Mouse (Mus musculus): ENCODE measurements around the gene Asic4.

Gene Asic4

DNA sequence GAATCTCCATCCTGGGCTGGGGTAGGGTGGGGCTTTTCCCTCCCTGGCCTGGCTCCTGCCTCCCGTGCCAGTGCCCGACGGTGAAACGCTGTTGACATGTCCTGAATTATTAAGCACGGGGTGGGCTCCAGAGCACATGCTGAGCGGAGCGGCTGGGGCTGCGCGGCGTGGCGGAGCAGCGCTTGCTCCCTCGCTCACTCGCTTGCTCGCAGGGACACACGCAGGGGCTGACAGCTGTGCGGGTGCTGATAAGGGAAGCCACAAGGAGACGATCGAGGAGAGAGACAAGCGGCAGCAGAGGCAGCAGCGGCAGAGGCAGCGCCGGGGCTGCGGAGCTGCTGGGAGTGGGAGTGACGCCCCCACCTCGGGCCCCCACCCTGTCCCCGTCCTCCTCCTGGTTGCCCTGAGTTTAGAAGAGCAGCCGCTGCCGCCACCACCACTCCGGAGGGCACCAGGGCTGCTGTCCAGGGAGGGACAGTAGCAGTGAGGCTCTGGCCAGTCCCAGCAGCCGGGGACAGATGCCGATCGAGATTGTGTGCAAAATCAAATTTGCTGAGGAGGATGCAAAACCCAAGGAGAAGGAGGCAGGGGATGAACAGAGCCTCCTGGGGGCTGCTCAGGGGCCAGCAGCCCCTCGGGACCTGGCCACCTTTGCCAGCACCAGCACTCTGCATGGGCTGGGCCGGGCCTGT is at the start of gene Asic4:
Gene Asic4, plus strand, starts transcription at position 123 of the 692 bp plus-strand sequence.
- in situ Hi-C loops (cut with MboI, MseI): no loop called here

DNA sequence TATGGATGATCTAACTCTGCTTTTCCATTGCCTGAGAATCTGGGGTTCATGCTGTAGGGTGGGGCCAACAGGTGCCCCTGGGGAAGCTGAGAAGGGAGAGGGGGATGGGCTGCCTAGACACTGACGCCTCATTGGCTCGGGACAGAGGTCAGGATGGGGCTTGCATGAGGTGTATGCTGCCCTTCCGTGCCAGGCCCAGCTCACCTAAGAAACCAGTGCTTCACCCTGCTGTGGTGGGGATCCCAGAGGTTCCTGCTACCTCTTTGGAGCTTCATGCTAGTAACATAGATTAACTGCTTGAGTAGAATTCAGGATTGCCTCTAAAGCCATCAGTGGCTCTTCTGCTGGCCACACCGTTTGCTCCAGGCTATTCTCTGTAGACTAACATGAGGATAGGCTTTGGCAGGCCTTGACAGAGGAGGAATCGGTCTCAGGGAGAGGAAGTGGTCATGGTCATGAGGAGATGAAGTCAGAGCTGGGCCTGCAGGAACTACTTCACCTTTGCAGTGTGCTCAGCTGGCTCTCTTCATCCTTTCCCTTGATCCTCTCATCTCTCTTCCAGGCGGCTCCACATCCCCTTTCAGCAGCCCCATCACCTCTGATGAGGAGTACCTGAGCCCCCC is 49.6 kb upstream of the Asic4 start:
- in situ Hi-C loops (cut with MboI, MseI): no loop called here

DNA sequence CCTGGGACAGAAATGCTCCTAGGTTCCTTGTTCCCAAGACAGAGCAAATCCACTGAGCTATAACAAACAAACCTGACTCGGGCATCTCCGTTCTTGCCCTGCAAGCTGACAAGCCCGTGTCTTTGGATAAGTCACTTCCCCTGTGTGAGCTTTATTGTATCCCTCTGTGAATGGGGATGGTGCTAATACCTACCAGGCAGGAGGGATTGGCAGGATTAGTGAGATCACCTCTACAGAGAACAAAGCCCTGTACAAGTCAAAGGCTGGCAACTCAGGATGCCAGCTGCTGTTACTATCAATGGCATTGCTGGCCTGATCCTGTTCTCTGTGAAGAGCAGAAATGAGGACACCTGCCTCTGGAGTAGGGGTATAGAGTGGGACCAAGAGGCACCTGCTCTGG is 44.7 kb upstream of the Asic4 start:
- in situ Hi-C loops (cut with MboI, MseI): no loop called here

DNA sequence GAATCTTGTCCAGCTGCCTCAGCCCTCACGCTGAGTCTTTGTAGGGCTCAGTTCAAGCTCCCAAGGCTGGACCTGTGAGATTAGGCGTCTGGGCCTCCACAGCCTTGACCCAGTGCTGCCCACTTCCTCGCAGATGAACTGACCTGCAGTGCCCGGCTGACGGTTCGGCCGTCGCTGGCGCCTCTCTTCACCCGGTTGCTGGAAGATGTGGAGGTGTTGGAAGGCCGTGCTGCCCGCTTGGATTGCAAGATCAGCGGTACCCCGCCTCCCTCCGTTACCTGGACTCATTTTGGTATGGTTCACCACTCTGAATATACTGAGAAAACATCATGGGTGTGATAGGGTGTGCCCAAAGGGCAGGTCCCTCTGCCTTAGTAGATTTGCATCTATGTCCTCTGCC is 44.1 kb upstream of the Asic4 start:
- in situ Hi-C loops (cut with MboI, MseI): no loop called here

DNA sequence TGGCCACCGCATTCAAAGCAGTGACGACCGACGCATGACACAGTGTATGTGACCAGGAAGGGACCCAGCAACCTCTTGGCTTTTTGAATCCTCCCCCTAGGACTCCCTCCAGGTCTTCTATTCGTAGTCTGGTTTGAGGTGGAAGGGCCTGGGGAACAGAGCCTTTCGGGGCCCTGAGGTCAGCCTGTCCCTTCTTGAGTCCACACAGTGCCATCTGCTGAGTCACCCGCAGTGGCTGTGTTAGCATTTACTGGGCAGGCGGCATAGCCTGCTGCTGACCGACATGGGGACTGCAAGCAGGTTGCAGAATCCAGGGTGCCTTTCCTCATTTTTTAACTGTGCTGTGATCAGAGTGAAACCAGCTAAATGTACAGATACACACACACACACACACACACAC is 43.2 kb upstream of the Asic4 start:
- in situ Hi-C loops (cut with MboI, MseI): no loop called here

DNA sequence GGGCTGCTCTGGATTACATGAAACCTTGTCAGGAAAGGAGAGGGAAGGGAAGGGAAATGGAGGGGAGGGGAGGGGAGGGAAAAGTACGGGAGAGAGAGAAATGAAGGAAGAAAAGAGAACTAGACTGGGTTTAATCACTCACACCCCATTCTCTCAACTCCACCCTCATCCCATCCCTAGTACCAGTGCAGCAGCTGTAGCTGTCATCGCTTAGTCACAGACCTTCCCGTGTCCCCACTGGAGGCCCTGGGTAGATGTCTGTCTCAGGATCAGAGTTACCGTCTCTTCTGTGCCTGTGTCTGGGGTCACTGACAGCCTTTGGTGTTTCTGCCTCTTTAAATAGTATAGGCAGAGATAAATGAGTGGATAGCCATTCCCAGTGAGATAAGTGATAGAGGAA is 42.0 kb upstream of the Asic4 start:
- in situ Hi-C loops (cut with MboI, MseI): no loop called here

DNA sequence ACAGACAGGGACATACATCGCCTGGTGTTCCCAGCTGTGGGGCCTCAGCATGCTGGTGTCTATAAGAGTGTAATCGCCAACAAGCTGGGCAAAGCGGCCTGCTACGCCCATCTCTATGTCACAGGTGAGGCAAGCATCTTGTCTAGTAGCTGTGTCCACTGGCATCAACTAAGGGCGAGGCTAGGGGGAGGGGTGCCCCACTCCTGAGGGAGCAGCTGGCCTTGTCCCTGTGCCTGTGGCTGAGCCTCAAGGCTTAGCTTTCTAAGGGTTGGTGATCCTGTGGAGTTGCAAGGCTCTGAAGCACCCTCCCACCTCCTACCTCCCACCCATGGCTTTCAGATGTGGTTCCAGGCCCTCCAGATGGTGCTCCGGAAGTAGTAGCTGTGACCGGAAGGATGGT is 40.3 kb upstream of the Asic4 start:
- in situ Hi-C loops (cut with MboI, MseI): no loop called here

DNA sequence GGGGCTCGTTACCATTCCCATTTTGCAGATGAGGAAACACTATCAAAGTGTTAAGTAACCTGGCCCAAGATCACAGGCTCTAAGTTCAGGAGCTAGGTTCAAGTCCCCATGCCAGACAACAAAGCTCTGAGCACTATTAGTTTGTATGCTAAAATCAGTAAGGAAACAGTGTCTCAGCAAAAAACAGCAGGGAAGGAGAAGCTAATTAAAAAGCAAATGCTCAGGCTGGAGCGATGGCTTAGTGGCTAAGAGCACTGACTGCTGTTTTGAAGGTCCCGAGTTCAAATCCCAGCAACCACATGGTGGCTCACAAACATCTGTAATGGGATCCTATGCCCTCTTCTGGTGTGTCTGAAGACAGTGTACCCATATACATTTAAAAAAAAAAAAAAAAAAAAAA is 38.0 kb upstream of the Asic4 start:
- in situ Hi-C loops (cut with MboI, MseI): no loop called here

DNA sequence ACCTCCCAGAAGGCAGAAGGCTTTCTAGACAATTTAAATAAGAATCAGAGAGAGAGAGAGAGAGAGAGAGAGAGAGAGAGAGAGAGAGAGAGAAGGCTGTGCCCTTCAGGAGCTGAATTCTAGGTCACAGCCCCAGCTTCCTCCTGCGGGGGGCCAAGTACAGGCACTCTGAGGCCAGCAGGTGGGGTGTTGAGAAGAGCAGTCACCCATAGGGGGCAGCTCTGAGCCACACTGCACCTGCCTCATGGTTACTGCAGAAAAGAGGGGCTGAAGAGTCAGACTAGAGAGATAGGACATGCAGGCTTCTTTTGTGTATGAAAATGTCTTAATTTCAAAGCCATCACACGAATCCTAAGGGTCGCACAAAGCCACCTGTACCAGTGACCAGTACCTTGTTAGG is 36.5 kb upstream of the Asic4 start:
- in situ Hi-C loops (cut with MboI, MseI): no loop called here

DNA sequence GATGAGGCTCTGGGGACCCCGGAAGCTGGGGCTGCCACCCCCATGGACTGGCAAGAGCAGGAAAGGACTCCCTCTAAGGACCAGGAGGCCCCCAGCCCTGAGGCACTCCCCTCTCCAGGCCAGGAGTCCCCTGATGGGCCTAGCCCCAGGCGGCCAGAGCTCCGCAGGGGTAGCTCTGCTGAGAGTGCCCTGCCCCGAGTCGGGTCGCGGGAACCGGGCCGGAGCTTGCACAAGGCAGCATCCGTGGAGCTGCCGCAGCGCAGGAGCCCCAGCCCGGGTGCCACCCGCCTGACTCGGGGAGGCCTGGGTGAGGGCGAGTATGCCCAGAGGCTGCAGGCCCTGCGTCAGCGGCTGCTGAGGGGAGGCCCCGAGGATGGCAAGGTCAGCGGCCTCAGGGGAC is 28.4 kb upstream of the Asic4 start:
- in situ Hi-C loops (cut with MboI, MseI): no loop called here

DNA sequence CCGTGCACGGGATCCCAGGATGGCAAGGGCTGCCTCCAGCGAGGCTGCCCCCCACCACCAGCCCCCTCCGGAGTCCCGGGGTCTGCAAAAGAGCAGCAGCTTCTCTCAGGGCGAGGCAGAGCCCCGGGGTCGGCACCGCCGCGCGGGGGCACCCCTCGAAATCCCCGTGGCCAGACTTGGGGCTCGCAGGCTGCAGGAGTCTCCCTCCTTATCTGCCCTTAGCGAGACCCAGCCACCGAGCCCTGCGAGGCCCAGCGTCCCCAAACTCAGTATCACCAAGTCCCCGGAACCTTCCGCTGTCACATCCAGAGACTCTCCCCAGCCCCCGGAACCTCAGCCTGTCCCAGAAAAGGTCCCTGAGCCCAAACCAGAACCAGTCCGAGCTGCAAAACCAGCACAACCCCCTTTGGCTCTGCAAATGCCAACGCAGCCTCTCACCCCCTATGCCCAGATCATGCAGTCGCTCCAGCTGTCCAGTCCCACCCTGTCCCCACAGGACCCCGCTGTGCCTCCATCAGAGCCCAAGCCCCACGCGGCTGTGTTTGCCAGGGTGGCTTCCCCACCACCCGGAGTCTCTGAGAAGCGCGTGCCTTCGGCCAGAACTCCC is 27.9 kb upstream of the Asic4 start:
- in situ Hi-C loops (cut with MboI, MseI): no loop called here

DNA sequence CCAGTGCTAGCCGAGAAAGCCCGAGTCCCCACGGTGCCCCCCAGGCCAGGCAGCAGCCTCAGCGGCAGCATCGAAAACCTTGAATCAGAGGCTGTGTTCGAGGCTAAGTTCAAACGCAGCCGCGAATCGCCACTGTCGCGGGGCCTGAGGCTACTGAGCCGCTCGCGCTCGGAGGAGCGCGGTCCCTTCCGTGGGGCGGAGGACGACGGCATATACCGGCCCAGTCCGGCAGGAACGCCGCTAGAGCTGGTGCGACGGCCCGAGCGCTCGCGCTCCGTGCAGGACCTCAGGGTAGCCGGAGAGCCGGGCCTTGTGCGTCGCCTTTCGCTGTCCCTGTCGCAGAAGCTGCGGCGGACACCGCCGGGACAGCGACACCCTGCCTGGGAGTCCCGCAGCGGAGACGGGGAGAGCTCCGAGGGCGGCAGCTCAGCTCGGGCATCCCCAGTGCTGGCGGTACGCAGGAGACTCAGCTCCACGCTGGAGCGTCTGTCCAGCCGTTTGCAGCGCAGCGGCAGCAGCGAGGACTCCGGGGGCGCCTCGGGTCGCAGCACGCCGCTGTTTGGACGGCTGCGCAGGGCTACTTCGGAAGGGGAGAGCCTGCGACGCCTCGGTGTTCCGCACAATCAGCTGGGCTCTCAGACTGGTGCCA is 27.3 kb upstream of the Asic4 start:
- in situ Hi-C loops (cut with MboI, MseI): no loop called here

DNA sequence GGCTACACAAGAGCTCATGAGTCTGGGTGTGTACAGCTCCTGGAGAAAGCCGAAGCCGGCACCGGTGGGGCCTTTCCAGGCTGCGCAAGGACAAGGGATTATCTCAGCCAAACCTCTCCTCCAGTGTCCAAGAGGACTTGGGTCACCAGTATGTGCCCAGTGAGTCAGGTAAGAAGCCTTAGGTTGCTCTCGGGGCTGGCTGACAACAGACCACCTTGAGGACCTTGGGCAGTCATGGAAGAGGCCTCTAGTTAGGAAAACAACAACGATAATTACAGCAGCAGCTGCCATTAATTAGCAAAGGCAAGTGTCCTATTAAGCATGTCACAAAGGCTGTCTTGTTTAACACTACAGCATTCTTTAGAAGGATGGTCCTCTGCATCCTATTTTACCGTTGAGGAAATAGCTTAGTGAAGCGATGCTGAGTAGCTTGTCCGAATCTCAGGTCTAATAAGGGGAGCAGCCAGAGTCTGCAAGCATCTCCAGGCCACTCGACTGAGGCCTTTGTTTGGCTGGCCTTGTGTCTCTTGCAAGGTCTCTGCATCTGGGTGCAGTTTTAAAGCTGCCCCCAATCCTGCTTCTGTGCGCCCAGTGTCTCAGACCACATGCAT is 26.4 kb upstream of the Asic4 start:
- in situ Hi-C loops (cut with MboI, MseI): no loop called here

DNA sequence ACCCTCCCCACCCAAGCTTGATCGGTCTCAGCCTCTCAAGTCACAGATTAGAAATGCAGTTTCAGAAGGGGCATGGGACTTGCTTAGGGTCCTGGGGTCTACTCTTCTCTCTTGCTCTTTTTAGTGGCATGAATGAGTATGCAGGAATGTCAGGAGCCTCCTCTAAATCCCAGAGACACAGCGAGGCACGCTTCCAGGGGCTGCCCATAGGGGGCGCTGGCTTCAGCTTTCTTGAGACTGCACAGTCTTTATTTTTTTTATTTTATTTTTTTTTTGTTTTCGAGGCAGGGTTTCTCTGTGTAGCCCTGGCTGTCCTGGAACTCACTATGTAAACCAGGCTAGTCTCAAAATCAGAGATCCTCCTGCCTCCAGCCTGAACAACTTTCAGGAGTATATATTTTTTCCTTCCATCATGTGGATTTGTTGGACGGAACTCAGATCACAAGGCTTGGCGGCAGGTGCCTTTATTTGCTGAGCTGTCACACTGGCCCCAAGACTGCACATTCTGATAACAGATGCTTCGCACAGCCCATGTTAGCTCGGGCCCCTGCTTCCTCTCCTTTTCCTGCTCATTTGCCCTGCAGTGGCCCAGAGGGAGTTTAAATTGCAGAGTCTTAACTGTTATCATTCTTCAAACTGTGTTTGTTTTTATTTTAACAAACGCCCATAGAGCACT is 24.3 kb upstream of the Asic4 start:
- in situ Hi-C loops (cut with MboI, MseI): no loop called here

DNA sequence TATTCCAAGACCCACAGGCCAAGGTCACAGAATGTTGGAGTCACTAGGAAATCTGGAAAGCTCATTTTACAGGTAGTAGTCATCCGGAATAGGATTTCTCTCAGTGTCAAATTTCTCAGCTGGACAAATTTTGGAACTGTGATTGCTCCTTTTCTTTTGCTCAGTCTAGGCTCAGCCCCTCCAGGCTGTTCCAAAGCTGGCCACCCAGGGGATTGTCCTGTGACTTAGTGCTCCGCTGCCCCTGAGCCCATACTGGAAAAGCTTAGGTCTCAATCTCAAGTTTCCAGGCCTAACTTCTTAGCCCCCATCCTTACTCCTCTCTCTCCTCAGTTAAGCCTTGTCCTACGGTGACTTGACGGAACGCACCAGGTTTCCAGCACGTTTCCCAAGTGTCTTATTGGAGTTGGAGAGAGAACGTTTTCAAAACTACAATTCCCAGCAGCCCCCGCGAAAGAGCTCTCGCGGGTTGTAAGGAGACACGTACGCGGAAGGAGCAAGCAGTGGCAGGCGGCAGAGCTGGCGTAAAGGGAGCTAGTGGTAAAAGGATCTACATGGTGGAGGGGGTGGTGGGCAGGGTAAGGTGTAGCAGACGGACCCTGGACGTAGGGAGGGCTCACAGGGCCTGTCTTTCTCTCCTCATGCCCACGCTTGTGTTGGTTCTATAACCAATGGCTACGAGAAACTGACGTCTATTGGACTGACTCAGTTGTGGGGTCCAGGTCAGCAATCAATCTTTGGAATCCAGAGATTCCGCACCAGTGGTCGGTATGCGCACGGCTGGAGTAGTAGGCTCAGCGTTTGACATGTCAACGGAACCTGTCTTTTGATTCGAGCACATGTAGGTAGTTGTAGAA is 14.5 kb upstream of the Asic4 start, which contains the start of gene Gmppa:
Gene Gmppa, plus strand, starts transcription at position 456 of the 854 bp plus-strand sequence.
- in situ Hi-C loops (cut with MboI, MseI): no loop called here

DNA sequence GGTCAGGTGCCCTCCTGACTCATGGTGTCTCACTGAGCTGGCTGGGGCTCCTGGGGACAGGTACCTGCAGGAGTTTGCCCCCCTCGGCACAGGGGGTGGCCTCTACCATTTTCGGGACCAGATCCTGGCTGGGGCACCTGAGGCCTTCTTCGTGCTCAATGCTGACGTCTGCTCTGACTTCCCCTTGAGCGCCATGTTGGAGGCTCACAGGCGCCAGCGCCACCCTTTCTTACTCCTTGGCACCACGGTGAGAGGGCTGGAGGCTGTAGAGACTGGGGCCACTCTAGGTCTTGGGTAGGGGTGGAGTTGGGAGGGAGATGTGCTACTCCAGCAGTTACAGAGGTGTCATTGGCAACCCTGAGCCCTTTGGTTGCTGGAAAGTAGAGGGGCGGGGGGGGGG is 11.5 kb upstream of the Asic4 start:
- in situ Hi-C loops (cut with MboI, MseI): no loop called here

DNA sequence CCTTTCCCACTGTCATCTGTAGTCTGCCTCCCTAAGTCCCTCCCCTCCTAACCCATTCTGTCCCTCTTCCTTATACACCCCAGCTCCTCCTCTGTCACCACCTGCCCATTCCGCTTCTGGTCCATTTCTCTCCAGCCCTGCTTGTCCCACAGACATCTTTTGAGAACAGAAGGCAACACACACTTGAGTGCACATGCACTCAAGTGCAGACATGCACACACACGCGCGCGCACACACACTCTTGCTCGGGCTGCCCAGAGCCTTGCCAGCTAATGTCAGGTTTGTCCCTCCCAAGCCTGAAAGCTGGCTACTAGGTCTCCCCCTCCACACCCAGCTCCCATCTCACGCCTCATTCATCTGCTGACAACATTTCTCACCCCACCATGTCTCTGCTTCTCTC is 9.6 kb upstream of the Asic4 start:
- in situ Hi-C loops (cut with MboI, MseI): no loop called here

DNA sequence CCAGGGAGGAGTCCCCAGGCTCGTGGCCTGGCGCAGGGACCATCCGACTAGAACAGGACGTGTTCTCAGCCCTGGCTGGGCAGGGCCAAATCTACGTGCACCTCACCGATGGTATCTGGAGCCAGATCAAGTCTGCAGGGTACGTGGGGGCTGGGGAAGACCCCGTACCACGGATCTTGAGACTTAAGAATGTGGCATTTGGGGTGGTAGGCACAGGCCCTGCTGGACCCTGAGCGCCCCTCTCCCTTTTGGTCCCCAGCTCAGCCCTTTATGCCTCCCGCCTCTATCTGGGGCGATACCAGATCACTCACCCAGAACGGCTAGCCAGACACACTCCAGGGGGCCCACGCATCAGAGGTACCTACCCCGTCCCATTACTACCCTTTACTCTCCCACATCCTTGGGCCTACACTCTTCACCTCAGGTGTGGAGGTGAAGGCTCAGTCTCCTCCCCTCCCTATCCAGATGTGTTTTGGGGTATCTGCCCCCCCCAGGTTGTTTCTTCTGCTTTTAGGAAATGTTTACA is 8.7 kb upstream of the Asic4 start:
- in situ Hi-C loops (cut with MboI, MseI): no loop called here

DNA sequence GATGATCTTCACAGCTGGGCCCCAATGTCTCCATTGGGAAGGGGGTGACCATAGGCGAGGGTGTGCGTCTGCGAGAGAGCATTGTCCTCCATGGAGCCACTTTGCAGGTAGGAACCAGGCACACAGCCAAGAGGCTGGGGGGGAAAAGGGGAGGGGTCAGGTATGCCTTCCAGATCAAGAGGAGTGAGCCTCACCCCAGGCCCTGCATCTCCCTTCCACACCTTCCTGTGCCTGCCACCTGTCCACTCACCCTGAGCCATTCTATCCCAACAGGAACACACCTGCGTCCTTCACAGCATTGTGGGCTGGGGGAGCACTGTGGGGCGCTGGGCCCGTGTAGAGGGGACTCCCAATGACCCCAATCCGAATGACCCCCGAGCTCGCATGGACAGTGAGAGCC is 8.1 kb upstream of the Asic4 start:
- in situ Hi-C loops (cut with MboI, MseI): no loop called here

DNA sequence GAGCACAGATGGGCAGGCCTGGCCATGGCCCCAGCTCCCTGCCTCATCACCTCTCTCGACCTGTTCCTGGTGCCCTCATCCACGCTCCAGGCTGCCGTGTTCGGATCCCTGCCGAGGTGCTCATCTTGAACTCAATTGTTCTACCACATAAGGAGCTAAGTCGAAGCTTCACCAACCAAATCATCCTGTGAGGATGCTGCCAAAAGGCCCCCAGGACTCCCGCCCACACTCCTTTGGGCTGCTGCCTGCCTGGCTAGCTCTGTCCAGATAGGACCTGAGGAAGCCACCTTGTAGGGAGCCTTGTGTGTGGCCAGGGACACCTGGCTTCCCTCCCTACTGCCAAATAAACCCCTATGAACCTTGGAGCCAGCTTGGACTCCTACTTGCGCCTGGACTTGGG is 7.4 kb upstream of the Asic4 start:
- in situ Hi-C loops (cut with MboI, MseI): no loop called here

All from regulatory T cell (primary cell).